Mouse (Mus musculus) limb, embryonic 11.5 days (tissue): ENCODE data around the gene Ino80. TPM values are rescaled to one million over a fixed set of nuclear protein-coding genes. Genes with fewer than 3 reads are reported as not detected.
A peak's percentile ranks its signal among the peaks of the same experiment; 100 is the strongest.

ENCODE experiments used
- ATAC-seq: fragments of 200-750 bp; cut with Nextera tagmentation; 2 replicates; pipeline ENCODE4 v1.8.0; 2017; ENCODE audit warnings: low read depth; ENCODE audit not compliant: insufficient number of reproducible peaks, low FRiP score, low TSS enrichment
- DNase-seq: peaks from one replicate; pipeline ENCODE4 v3.0.0-alpha.2; 2015; ENCODE audit warnings: low spot score
- H3K27ac ChIP-seq: fragments of 300-500 bp; sonication (generic); replicated peaks from 2 replicates; pipeline ENCODE4 v1.5.1; 2014; ENCODE audit warnings: low read depth, mild to moderate bottlenecking, low read length
- H3K27me3 ChIP-seq: fragments of 300-500 bp; sonication (generic); 2 replicates; pipeline ENCODE4 v1.6.1; 2014; ENCODE audit warnings: mild to moderate bottlenecking, low read length, mixed read lengths; ENCODE audit not compliant: control insufficient read depth, insufficient read depth
- H3K36me3 ChIP-seq: fragments of 300-500 bp; sonication (generic); 2 replicates; pipeline ENCODE4 v1.6.1; 2014; ENCODE audit warnings: mild to moderate bottlenecking, low read length, moderate library complexity, mixed read lengths; ENCODE audit not compliant: control insufficient read depth, insufficient read depth
- H3K4me1 ChIP-seq: fragments of 300-500 bp; sonication (generic); 2 replicates; pipeline ENCODE4 v1.6.1; 2014; ENCODE audit warnings: low read length, mixed read lengths; ENCODE audit not compliant: control insufficient read depth, insufficient read depth
- H3K4me2 ChIP-seq: fragments of 300-500 bp; sonication (generic); 2 replicates; pipeline ENCODE4 v1.6.1; 2014; ENCODE audit warnings: low read depth, mild to moderate bottlenecking, moderate library complexity; ENCODE audit not compliant: severe bottlenecking
- H3K4me3 ChIP-seq: fragments of 300-500 bp; sonication (generic); 2 replicates; pipeline ENCODE4 v1.5.1; 2014; ENCODE audit warnings: low read depth, low read length
- H3K9ac ChIP-seq: fragments of 300-500 bp; sonication (generic); 2 replicates; pipeline ENCODE4 v1.6.1; 2014; ENCODE audit warnings: mild to moderate bottlenecking, low read length
- H3K9me3 ChIP-seq: fragments of 300-500 bp; sonication (generic); 2 replicates; pipeline ENCODE4 v1.6.1; 2016; ENCODE audit warnings: low read length; ENCODE audit not compliant: control insufficient read depth
- WGBS: fragments of 180-500 bp; shearing (Covaris S2); extraction: QIAGEN DNeasy Blood & Tissue Kit; methylation state at CpG from one replicate; pipeline ENCODE4 v1.1.7; 2014; 5-methylcytosine and 5-hydroxymethylcytosine counted together
- polyA plus RNA-seq: library from polyadenylated mRNA; unstranded; fragments of >200 nt; fragmentation: Nextera tagmentation; extraction: Ambion mirVana; gene quantifications from 2 replicates; pipeline ENCODE4 v1.2.1, GENCODE M21; 2014

The Ino80 gene
- polyA plus RNA-seq, result 5.2 TPM in 2 replicates

DNA sequence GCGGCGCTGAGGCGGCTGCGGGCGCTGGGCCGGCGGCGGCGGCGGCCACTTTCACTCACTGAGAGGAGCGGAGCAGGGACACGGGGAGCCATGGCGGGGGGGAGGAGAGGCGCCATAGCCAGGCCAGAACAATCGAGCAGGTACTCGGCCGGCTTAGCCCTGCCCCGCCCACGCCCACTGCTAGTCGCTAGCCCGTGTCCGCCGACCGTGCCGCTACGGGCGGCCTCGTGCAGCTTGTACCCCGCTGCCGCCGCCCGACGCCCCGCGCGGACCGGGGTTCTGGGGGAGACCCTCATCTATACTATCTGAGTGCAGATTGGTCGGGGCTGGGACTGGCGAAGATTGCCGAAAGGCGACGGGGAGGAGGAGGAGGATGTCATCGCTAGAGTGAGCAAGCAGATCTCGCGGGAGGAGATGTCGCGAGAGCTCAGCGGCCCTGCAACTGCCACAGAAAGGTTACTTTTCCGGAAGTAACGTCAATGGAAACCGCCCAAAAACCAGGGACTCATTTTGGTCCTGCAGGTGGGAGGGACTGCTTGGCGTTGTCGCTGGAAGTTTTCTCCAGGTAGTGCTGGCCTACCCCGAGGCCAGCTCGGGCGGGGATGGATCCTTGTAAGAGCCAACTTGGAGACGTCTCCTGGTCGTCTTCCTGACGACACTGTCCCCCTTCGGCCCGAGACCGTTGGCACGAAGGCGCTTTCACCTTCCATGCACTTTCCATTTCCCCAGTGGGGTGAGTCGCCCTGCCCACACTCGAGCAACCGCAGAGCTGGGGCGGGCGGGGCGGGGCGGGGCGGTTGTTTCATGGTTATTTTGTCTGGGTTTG, at the start of gene Ino80:
Ino80 (minus strand) TSS at position 117 of the 826 bp plus-strand sequence.
- DNase-seq (peak; percentile 99), ATAC-seq (peak; percentile 94)
- Histone ChIP-seq H3K4me1 (peaks cover 3% of the 10 kb centered on the region; the same call in 1 of the 2 replicates), H3K36me3 (no peaks in the 10 kb centered on the region; the same call in 1 of the 2 replicates), H3K27ac (peak within 1 kb of the TSS; percentile 94), H3K9ac (peak within 1 kb of the TSS; percentile 87), H3K9me3 (no peaks in the 10 kb centered on the region), H3K4me2 (peak within 1 kb of the TSS; percentile 73), H3K27me3 (no peaks in the 10 kb centered on the region), H3K4me3 (peak within 1 kb of the TSS; percentile 94)
- WGBS, result under 1% methylated on average over 63 of the region's 72 CpGs

DNA sequence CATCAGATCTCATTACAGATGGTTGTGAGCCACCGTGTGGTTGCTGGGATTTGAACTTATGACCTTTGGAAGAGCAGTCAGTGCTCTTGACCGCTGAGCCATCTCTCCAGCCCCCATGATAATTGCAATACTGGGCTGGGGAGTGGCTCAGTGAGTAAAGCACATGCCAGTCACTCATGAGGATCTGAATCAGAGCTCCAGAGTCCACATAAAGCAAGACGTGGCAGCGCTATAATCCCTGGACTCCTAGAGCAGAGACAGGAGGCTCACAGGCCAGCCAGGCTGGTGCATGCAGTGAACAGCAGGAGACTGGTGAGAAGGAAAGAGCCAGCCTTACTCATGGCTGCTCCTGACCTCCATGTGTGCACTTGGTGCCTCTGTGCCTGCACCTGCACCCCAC, 47.9 kb upstream of the Ino80 start:
- no peak for ATAC-seq
- Histone ChIP-seq H3K36me3 (no peaks in the 10 kb centered on the region), H3K27ac (no peak overlapping the region), H3K4me3 (no peak overlapping the region), H3K4me1 (no peaks in the 10 kb centered on the region), H3K9me3 (no peaks in the 10 kb centered on the region), H3K27me3 (no peaks in the 10 kb centered on the region), H3K9ac (no peak overlapping the region), H3K4me2 (no peak overlapping the region)
- no peak for DNase-seq
- 51% methylated on average over 4 of the region's 4 CpGs for WGBS

DNA sequence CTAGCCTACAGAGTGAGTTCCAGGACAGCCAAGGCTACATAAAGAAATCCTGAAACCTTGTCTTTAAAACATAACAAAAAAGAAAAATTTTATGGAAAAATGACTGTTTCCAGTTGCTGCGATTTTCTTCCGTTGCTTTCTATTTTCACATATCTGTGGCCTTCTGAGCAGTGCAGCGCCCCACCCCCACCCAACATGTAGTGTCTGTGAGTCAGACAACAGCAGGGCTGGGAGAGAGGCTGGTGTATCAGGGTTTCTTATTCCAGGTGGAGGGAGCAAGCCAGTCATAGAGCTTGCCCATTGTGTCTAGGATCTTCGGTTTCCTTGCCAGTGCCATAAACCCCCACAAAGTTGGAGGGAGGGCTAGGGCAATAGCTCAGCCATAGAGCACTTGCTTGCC, 46.3 kb upstream of the Ino80 start:
- no peaks in the 10 kb centered on the region for H3K9me3 ChIP-seq
- no peak for ATAC-seq

DNA sequence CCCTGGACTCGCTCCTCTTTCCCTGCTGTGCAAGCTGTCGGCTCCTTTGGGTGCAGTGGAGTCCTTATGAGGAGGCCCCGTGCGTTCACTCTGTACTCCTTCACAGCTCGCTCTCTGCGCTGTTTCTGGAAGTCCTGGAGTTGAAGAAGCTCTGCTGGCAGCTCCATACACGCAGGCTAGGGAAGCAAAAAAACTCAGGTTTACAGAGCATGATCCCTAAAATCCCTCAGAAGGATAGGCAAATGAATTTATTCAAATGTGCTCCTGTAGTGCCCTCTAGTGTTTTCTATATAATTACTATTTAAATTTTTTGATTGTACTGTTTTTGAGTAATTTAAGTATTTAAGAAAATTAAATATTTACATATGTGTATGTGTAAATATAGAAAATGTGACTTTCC, 43.1 kb upstream of the Ino80 start:
- H3K4me2 ChIP-seq, result no peak overlapping the region
- no peak overlapping the region for H3K27ac ChIP-seq
- H3K36me3 ChIP-seq, result no peaks in the 10 kb centered on the region
- H3K27me3 ChIP-seq, result no peaks in the 10 kb centered on the region
- H3K9me3 ChIP-seq, result no peaks in the 10 kb centered on the region
- DNase-seq (no peak), ATAC-seq (no peak)
- no peak overlapping the region for H3K4me3 ChIP-seq
- H3K9ac ChIP-seq, result no peak overlapping the region
- H3K4me1 ChIP-seq, result no peaks in the 10 kb centered on the region
- WGBS, result 77% methylated on average over 7 of the region's 7 CpGs

More for the DNA sequence above, 46.3 kb upstream of the Ino80 start:
- Histone ChIP-seq H3K27ac (no peak overlapping the region), H3K27me3 (no peaks in the 10 kb centered on the region), H3K36me3 (no peaks in the 10 kb centered on the region), H3K9ac (no peak overlapping the region), H3K4me3 (no peak overlapping the region), H3K4me1 (no peaks in the 10 kb centered on the region), H3K4me2 (no peak overlapping the region)
- DNase-seq, result no peak
- WGBS, result 80% methylated on average over 4 of the region's 4 CpGs

DNA sequence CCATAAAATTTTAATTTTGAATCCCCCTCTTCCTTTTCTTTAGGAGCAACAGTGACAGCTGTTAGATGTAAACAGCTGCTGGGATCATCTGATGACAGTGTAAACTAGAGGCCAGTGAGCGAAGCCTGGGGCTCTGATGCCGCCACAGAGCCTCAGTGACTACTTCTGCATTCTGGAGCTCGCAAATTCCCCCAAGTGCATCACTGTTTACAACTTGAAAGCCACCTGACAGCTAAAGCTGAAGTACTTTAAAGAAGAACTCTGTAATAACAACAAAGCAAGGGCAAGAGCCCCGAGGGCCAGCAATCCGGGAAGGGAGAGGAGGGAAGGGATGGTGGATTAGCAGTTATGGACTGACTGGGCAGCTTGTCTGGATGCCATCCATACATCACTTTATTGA, 39.3 kb upstream of the Ino80 start:
- Histone ChIP-seq H3K4me1 (no peaks in the 10 kb centered on the region), H3K27me3 (no peaks in the 10 kb centered on the region), H3K4me3 (no peak overlapping the region), H3K4me2 (no peak overlapping the region), H3K9me3 (no peaks in the 10 kb centered on the region), H3K27ac (no peak overlapping the region), H3K9ac (no peak overlapping the region), H3K36me3 (no peaks in the 10 kb centered on the region)
- ATAC-seq (no peak), DNase-seq (no peak)
- WGBS, result 46% methylated on average over 5 of the region's 5 CpGs

DNA sequence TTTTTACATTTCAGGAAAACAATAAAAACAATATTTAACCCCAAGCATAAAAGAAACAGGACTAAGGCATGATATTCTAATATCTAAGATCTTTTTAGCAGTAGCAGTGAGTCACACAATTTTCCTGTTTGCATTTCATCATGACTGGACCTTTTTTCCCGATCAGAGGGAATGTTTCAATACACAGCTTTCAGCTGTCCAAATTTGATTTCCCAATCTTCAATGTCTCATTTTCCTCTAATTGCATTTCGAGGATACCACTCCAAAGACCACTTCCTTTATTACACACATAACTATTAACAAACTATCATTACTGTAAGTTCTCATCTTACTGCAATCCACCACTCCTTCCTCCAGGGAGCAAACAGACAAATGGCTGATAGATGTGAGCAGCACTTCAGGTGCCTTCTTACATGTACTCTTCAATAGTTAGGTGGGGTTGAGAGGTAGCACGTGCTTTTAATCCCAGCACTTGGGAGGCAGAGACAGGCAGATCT, 36.6 kb upstream of the Ino80 start:
- no peaks in the 10 kb centered on the region for H3K9me3 ChIP-seq
- no peak overlapping the region for H3K4me2 ChIP-seq
- 85% methylated on average over 3 of the region's 3 CpGs for WGBS
- no peak overlapping the region for H3K27ac ChIP-seq
- H3K27me3 ChIP-seq, result no peaks in the 10 kb centered on the region
- DNase-seq, result no peak
- no peaks in the 10 kb centered on the region for H3K36me3 ChIP-seq
- no peak overlapping the region for H3K9ac ChIP-seq
- ATAC-seq, result no peak
- H3K4me1 ChIP-seq, result no peaks in the 10 kb centered on the region
- no peak overlapping the region for H3K4me3 ChIP-seq

DNA sequence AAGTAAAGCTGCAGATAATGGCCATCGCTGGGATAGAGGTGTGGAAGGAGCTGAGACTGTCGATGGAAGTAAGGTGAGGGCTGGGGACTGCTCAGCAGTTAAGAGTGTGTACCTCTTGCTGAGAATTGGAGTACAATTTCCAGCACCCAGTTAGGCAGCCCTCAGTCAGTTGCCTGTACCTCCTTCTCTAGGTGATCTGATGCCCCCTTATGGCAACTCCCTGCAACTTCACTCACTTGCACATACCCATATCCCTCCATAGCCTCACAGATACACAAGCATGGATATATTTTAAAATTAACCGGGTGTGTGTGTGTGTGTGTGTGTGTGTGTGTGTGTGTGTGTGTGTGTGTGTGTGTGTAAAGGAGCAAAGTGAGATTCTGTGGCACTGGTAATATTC, 34.8 kb upstream of the Ino80 start:
- no peaks in the 10 kb centered on the region for H3K36me3 ChIP-seq
- H3K9ac ChIP-seq, result no peak overlapping the region
- no peak overlapping the region for H3K4me2 ChIP-seq
- H3K4me3 ChIP-seq, result no peak overlapping the region
- no peak for ATAC-seq
- H3K27me3 ChIP-seq, result no peaks in the 10 kb centered on the region
- peak; percentile 23 for DNase-seq
- no peaks in the 10 kb centered on the region for H3K4me1 ChIP-seq
- H3K27ac ChIP-seq, result no peak overlapping the region
- no peaks in the 10 kb centered on the region for H3K9me3 ChIP-seq
- 76% methylated on average over 3 of the region's 3 CpGs for WGBS

DNA sequence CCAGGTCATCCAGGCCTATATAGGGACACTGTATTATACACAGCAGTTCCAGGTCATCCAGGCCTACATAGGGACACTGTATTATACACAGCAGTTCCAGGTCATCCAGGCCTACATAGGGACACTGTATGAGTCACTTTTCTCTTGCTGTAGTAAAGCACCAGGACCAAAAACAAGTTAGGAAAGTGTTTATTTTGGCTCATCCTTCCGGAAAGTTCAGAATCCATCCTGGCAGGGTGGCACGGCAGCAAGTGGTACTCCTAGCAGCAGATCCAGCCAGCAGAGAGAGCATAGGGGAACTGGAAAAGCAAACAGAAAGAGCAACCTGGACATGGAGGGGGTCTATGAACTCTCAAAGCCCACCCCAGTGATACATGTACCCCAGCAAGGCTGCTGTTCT, 33.4 kb upstream of the Ino80 start:
- Histone ChIP-seq H3K36me3 (no peaks in the 10 kb centered on the region), H3K9me3 (no peaks in the 10 kb centered on the region), H3K27ac (no peak overlapping the region), H3K27me3 (no peaks in the 10 kb centered on the region), H3K4me2 (no peak overlapping the region), H3K4me1 (no peaks in the 10 kb centered on the region), H3K9ac (no peak overlapping the region), H3K4me3 (no peak overlapping the region)
- WGBS, result 82% methylated on average over 2 of the region's 2 CpGs
- no peak for ATAC-seq
- no peak for DNase-seq
